Mouse (Mus musculus) kidney, adult 2 months (tissue): ENCODE data around the gene Usp10. TPM values are rescaled to one million over a fixed set of nuclear protein-coding genes. Genes with fewer than 3 reads are reported as not detected.

Experiments
- DNase-seq: peaks from one replicate; pipeline ENCODE4 v3.0.0; 2021
- H3K27ac ChIP-seq: fragments of 200-500 bp; 2 replicates; pipeline ENCODE4 v1.5.1; 2012; ENCODE audit warnings: low read depth, low read length, control low read depth, inconsistent platforms; ENCODE audit not compliant: insufficient read depth
- H3K27me3 ChIP-seq: fragments of 200-500 bp; replicated peaks from 2 replicates; pipeline ENCODE4 v1.6.1; 2012; ENCODE audit warnings: mild to moderate bottlenecking, moderate library complexity, low read length, inconsistent platforms; ENCODE audit not compliant: control insufficient read depth, insufficient read depth
- H3K36me3 ChIP-seq: fragments of 200-500 bp; 2 replicates; pipeline ENCODE4 v1.6.1; 2012; ENCODE audit warnings: mild to moderate bottlenecking, moderate library complexity, low read length, inconsistent platforms; ENCODE audit not compliant: control insufficient read depth, insufficient read depth
- H3K4me1 ChIP-seq: fragments of 200-500 bp; 2 replicates; pipeline ENCODE4 v1.6.1; 2011; ENCODE audit warnings: low read length; ENCODE audit not compliant: control insufficient read depth, insufficient read depth
- H3K4me3 ChIP-seq: fragments of 200-500 bp; 2 replicates; pipeline ENCODE4 v1.5.1; 2011; ENCODE audit warnings: mild to moderate bottlenecking, low read depth, low read length, control low read depth; ENCODE audit not compliant: insufficient read depth
- CTCF ChIP-seq: fragments of 200-500 bp; conservative IDR thresholded peaks from 2 replicates; pipeline ENCODE4 v1.5.1; 2011; ENCODE audit warnings: low read depth, mild to moderate bottlenecking, control low read depth, low read length, moderate library complexity, mixed read lengths; ENCODE audit not compliant: insufficient read depth, insufficient read length
- POLR2A ChIP-seq: fragments of 200-500 bp; IDR thresholded peaks from one replicate; pipeline ENCODE4 v1.6.1; 2011; ENCODE audit warnings: low read depth, low read length, control low read depth
- WGBS: fragments of 180-500 bp; shearing (Covaris S2); methylation state at CpG from one replicate; pipeline ENCODE4 v1.1.7; 2018; 5-methylcytosine and 5-hydroxymethylcytosine counted together
- polyA plus RNA-seq: library from polyadenylated mRNA; depleted of rRNA; stranded (reverse); fragments of >200 nt; gene quantifications from 2 replicates; pipeline ENCODE4 v1.2.3, GENCODE M21; 2012; rRNA removed

Gene Usp10
- polyA plus RNA-seq, 1 experiment: 135 TPM

GRCm38 (mm10) chr8:119997266-119997665, 87.1 kb downstream of the Usp10 start:
- no peak for TF ChIP-seq POLR2A
- no peak for TF ChIP-seq CTCF
- peak; percentile 32 for DNase-seq
- Histone ChIP-seq H3K36me3 (no peaks in the 10 kb centered on the region), H3K27ac (no peak overlapping the region), H3K27me3 (no peaks in the 10 kb centered on the region), H3K4me1 (peaks cover 11% of the 10 kb centered on the region; the same call in 1 of the 2 replicates), H3K4me3 (no peak overlapping the region)
- 82% methylated on average over 4 of the region's 4 CpGs for WGBS

GRCm38 (mm10) chr8:120000461-120000860, 90.3 kb downstream of the Usp10 start:
- TF ChIP-seq CTCF (no peak), POLR2A (no peak)
- WGBS: 70% methylated on average over 8 of the region's 8 CpGs
- H3K27ac ChIP-seq: no peak overlapping the region
- H3K4me1 ChIP-seq: peaks cover 34% of the 10 kb centered on the region
- H3K4me3 ChIP-seq: no peak overlapping the region
- no peak for DNase-seq
- H3K27me3 ChIP-seq: no peaks in the 10 kb centered on the region
- no peaks in the 10 kb centered on the region for H3K36me3 ChIP-seq

GRCm38 (mm10) chr8:120001712-120002111, 91.6 kb downstream of the Usp10 start:
- H3K4me1 ChIP-seq: peaks cover 34% of the 10 kb centered on the region
- TF ChIP-seq CTCF (no peak), POLR2A (no peak)
- H3K27ac ChIP-seq: no peak overlapping the region
- peak; percentile 95 for DNase-seq
- no peaks in the 10 kb centered on the region for H3K36me3 ChIP-seq
- WGBS: 26% methylated on average over 7 of the region's 7 CpGs
- H3K4me3 ChIP-seq: no peak overlapping the region
- H3K27me3 ChIP-seq: no peaks in the 10 kb centered on the region

- DNase-seq: peak; percentile 62
- H3K27ac ChIP-seq: peak overlapping the region; percentile 89
- WGBS: 44% methylated on average over 9 of the region's 9 CpGs
These were observed 92.2 kb downstream of the Usp10 start for GRCm38 (mm10) chr8:120002348-120002747.

GRCm38 (mm10) chr8:120004154-120004702, 94.1 kb downstream of the Usp10 start:
- 22% methylated on average over 14 of the region's 14 CpGs for WGBS
- H3K4me3 ChIP-seq: no peak overlapping the region
- peak; percentile 96 for DNase-seq
- H3K36me3 ChIP-seq: no peaks in the 10 kb centered on the region
- H3K27me3 ChIP-seq: no peaks in the 10 kb centered on the region
- H3K4me1 ChIP-seq: peaks cover 34% of the 10 kb centered on the region
- TF ChIP-seq CTCF (no peak), POLR2A (no peak)
- H3K27ac ChIP-seq: peak overlapping the region; percentile 6; the same call in 1 of the 2 replicates

More at GRCm38 (mm10) chr8:120002348-120002747, 92.2 kb downstream of the Usp10 start:
- H3K27me3 ChIP-seq: no peaks in the 10 kb centered on the region
- TF ChIP-seq CTCF (no peak), POLR2A (no peak)
- H3K36me3 ChIP-seq: no peaks in the 10 kb centered on the region
- no peak overlapping the region for H3K4me3 ChIP-seq
- H3K4me1 ChIP-seq: peaks cover 34% of the 10 kb centered on the region

- 44% methylated on average over 2 of the region's 2 CpGs for WGBS
- Histone ChIP-seq H3K27ac (no peak overlapping the region), H3K4me3 (no peak overlapping the region), H3K27me3 (no peaks in the 10 kb centered on the region), H3K36me3 (no peaks in the 10 kb centered on the region), H3K4me1 (peaks cover 34% of the 10 kb centered on the region)
- no peak for DNase-seq
- no peak for TF ChIP-seq CTCF
These were observed 94.7 kb downstream of the Usp10 start for GRCm38 (mm10) chr8:120004705-120005381.

GRCm38 (mm10) chr8:120006645-120007160, 96.5 kb downstream of the Usp10 start:
- no peak for DNase-seq
- TF ChIP-seq CTCF (no peak), POLR2A (no peak)
- peaks cover 26% of the 10 kb centered on the region for H3K4me1 ChIP-seq
- H3K4me3 ChIP-seq: no peak overlapping the region
- 61% methylated on average over 9 of the region's 9 CpGs for WGBS
- no peaks in the 10 kb centered on the region for H3K36me3 ChIP-seq
- H3K27me3 ChIP-seq: no peaks in the 10 kb centered on the region
- H3K27ac ChIP-seq: no peak overlapping the region

Other genes starting within 250 kb of the Usp10 start
- gene Wfdc1, start 244.0 kb upstream of the Usp10 start, polyA plus RNA-seq: 8.4 and 11.8 TPM in 2 replicates
- 0.24 and 0.52 TPM in 2 replicates for gene Atp2c2, start 210.4 kb upstream of the Usp10 start, polyA plus RNA-seq
- 11.6 and 12.6 TPM in 2 replicates for gene Tldc1, start 131.9 kb upstream of the Usp10 start, polyA plus RNA-seq
- gene Cotl1, start 69.8 kb upstream of the Usp10 start, polyA plus RNA-seq: 427 and 463 TPM in 2 replicates
- 37.7 and 52.4 TPM in 2 replicates for gene Klhl36, start 48.1 kb upstream of the Usp10 start, polyA plus RNA-seq
- gene Gm20388, start 481 bp downstream of the Usp10 start, polyA plus RNA-seq: 49.7 and 53.6 TPM in 2 replicates
- gene Crispld2, start 82.1 kb downstream of the Usp10 start, polyA plus RNA-seq: 16.7 and 19.7 TPM in 2 replicates
- 58.7 and 68.2 TPM in 2 replicates for gene Zdhhc7, start 191.1 kb downstream of the Usp10 start, polyA plus RNA-seq
- 8.4 and 8.8 TPM in 2 replicates for gene 6430548M08Rik, start 203.8 kb downstream of the Usp10 start, polyA plus RNA-seq